Mouse (Mus musculus) thymus, adult 2 months (tissue): Measurements from ENCODE around the gene Ptn. TPM values are rescaled to one million over a fixed set of nuclear protein-coding genes. Genes with fewer than 3 reads are reported as not detected.
"Not testable (repeated sequence)": the region's sequence is repeated elsewhere in the genome, so short reads cannot be mapped to it uniquely, and the experiment has no call there.

ENCODE experiments used
- DNase-seq: peaks from one replicate; pipeline ENCODE4 v3.0.0; 2021
- H3K27ac ChIP-seq: fragments of 200-500 bp; 2 replicates; pipeline ENCODE4 v1.5.1; 2012; ENCODE audit warnings: low read length, control low read depth; ENCODE audit not compliant: control insufficient read depth, insufficient read depth
- H3K27me3 ChIP-seq: fragments of 200-500 bp; 2 replicates; pipeline ENCODE4 v1.6.1; 2012; ENCODE audit warnings: mild to moderate bottlenecking, low read length, moderate library complexity, mixed read lengths; ENCODE audit not compliant: control insufficient read depth, insufficient read depth
- H3K36me3 ChIP-seq: fragments of 200-500 bp; 2 replicates; pipeline ENCODE4 v1.6.1; 2012; ENCODE audit warnings: mild to moderate bottlenecking, low read length, moderate library complexity; ENCODE audit not compliant: control insufficient read depth, insufficient read depth
- H3K4me1 ChIP-seq: fragments of 200-500 bp; replicated peaks from 2 replicates; pipeline ENCODE4 v1.6.1; 2012; ENCODE audit warnings: low read length; ENCODE audit not compliant: control insufficient read depth, insufficient read depth
- H3K4me3 ChIP-seq: fragments of 200-500 bp; 2 replicates; pipeline ENCODE4 v1.5.1; 2012; ENCODE audit warnings: mild to moderate bottlenecking, low read length, control low read depth, moderate library complexity; ENCODE audit not compliant: control insufficient read depth, insufficient read depth
- CTCF ChIP-seq: fragments of 200-500 bp; IDR thresholded peaks from 2 replicates; pipeline ENCODE4 v1.5.1; 2012; ENCODE audit warnings: mild to moderate bottlenecking, control low read depth, low read length, moderate library complexity, borderline replicate concordance; ENCODE audit not compliant: control insufficient read depth, poor library complexity, insufficient read depth; ENCODE audit errors: extremely low read depth
- POLR2A ChIP-seq: fragments of 200-500 bp; IDR thresholded peaks from 2 replicates; pipeline ENCODE4 v1.6.1; 2012; ENCODE audit warnings: mild to moderate bottlenecking, low read length, control low read depth, moderate library complexity; ENCODE audit not compliant: control insufficient read depth, poor library complexity, insufficient read depth; ENCODE audit errors: extremely low read depth
- WGBS: fragments of 180-500 bp; shearing (Covaris S2); methylation state at CpG from one replicate; pipeline ENCODE4 v1.1.7; 2018; 5-methylcytosine and 5-hydroxymethylcytosine counted together
- polyA plus RNA-seq: library from polyadenylated mRNA; depleted of rRNA; stranded (reverse); fragments of >200 nt; gene quantifications from 2 replicates; pipeline ENCODE4 v1.2.3, GENCODE M21; 2012

The Ptn gene
- polyA plus RNA-seq, 1 experiment, result 2.9 TPM

DNA sequence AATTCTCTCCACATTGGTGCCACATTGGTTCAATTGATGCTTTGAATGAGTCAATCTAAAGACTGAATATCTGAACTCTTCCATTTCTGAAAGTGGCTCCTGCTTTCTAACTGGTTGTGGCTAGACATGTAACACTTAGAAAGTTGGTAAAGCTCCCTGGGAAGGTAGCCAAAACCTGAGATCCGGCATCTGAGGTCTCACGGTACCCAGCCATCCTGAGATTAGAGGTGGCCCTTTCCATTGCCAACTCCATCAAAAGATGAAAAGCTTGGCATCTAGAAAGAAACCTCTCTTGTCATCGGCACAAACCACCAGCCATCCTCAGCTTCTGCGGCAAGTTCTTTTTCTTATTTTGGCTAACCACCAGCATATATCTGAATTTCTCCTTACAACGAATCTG lies 70.2 kb downstream of the Ptn start:
- H3K4me1 ChIP-seq, result no peaks in the 10 kb centered on the region
- no peak for DNase-seq
- H3K36me3 ChIP-seq, result no peaks in the 10 kb centered on the region
- TF ChIP-seq CTCF (no peak), POLR2A (no peak)
- no peaks in the 10 kb centered on the region for H3K27me3 ChIP-seq
- no peak overlapping the region for H3K27ac ChIP-seq
- 96% methylated on average over 5 of the region's 5 CpGs for WGBS
- no peak overlapping the region for H3K4me3 ChIP-seq

DNA sequence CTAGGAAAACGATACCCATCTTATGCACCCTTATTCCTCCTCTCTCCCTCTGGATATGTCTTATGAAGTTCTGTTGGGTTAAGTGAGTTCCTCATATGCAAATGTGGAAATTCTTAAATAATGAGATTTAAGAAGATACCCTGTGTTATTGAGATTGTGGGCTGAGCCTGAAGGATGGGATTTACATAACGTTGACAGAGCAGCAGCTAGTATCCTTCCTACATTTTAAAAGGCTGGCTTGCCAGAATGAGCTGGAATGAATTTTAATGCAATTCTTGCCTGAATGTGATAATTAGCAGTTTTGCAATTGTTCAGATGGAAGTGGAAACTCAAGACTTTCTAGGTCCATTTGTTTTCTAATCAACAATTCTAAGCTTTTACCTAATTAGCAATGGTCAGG lies 73.3 kb downstream of the Ptn start:
- TF ChIP-seq CTCF (no peak), POLR2A (no peak)
- Histone ChIP-seq H3K27me3 (no peaks in the 10 kb centered on the region), H3K4me1 (no peaks in the 10 kb centered on the region), H3K27ac (no peak overlapping the region), H3K36me3 (no peaks in the 10 kb centered on the region), H3K4me3 (no peak overlapping the region)
- 87% methylated on average over 2 of the region's 2 CpGs for WGBS
- DNase-seq, result no peak

DNA sequence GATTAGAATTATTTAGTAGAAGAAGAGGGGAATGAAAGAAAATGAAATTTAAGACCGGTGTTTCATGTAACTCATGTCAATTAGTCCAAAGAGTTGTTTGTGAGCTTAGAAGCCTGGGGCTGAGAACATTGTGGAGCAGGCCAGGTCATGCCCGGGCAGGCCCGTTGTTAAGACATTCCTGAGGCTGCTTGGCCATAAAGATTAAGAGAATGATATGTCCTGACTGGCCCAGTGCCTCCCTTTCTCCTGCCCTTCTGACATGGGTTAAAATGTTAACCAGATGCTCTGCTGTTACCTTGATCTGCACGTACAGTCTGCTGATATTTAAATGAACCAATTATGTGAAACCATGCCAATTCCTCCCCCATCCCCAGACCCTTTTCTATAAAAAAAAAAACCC lies 74.4 kb downstream of the Ptn start:
- not testable (repeated sequence) for H3K4me1 ChIP-seq, H3K4me3 ChIP-seq, DNase-seq, H3K36me3 ChIP-seq, H3K27me3 ChIP-seq, H3K27ac ChIP-seq
- WGBS, result 82% methylated on average over 4 of the region's 4 CpGs

DNA sequence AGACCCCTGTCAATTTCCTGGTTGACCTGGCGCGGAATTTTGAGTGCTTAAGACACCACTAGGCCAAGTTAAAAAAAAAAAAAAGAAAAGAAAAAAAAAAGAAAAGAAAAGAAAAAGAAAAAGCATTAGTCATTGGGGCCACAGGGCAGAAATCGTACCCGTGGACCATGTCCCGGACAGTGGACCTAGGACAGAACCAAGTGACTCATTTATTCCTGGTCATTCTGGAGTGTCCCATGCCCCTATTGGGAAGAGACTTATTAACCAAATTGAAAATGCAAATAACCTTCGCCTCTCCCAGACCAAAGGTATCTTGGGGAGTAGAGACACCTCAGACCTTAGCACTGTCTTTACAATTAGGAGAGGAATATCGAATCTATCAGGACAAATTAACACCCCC lies 80.2 kb downstream of the Ptn start:
- H3K4me3 ChIP-seq, H3K27me3 ChIP-seq, H3K4me1 ChIP-seq, DNase-seq, H3K27ac ChIP-seq, H3K36me3 ChIP-seq: not testable (repeated sequence)
- 95% methylated on average over 7 of the region's 7 CpGs for WGBS

DNA sequence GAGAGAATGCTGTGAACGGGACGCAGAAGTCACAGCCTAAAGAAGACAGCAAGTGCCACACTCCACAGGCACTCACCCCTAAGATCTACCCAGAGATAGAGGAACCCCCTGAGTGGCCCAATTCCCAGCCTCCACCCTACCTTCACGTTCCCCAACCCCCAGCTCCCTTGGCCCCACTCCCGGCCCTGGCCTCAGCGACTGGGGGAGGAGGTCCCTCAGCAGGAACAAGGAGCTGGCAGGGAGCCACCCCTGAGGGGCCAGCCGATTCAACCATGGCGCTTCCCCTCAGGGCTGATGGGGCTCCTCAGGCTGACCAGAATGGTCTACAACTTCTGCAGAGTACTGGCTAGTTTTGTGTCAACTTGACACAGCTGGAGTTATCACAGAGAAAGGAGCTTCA lies 81.9 kb downstream of the Ptn start:
- DNase-seq, result no peak
- Histone ChIP-seq H3K36me3 (no peaks in the 10 kb centered on the region), H3K27ac (no peak overlapping the region), H3K4me3 (no peak overlapping the region), H3K4me1 (no peaks in the 10 kb centered on the region), H3K27me3 (no peaks in the 10 kb centered on the region)
- 87% methylated on average over 7 of the region's 7 CpGs for WGBS
- TF ChIP-seq CTCF (no peak), POLR2A (no peak)

DNA sequence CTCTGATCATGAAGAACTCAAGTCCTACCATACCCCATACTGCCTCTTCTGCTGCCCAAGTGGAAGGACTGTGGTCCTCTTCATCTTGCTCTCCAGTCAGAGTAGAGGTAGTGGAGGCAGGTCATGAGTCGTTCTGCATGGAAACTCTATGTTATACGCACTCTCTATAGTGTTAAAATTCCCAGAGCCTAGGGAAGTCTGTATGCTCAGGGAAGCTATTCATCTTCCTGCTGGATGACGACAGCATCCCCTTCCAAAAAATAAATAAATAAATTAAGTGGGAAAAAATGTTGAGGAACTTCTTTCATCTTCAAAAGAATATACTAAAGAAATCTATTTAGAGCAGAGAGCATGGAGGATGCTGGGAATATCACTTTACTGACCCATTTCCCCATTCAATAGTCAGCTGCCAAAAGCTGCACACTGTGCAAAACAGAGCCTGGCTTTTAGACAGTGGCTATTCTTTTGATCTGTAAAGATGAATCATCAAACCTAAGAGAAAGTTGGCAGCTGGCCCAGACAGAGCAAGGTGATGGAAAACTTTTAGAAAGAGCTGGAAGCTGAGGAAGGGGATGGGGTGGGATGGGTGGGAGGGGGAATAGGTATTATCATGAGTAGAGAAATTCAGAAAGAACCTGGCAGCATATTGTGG lies 84.4 kb downstream of the Ptn start:
- H3K27me3 ChIP-seq, result no peaks in the 10 kb centered on the region
- H3K4me1 ChIP-seq, result no peaks in the 10 kb centered on the region
- no peak for DNase-seq
- TF ChIP-seq POLR2A (no peak), CTCF (no peak)
- H3K4me3 ChIP-seq, result no peak overlapping the region
- no peak overlapping the region for H3K27ac ChIP-seq
- WGBS, result 75% methylated on average over 3 of the region's 3 CpGs
- no peaks in the 10 kb centered on the region for H3K36me3 ChIP-seq

DNA sequence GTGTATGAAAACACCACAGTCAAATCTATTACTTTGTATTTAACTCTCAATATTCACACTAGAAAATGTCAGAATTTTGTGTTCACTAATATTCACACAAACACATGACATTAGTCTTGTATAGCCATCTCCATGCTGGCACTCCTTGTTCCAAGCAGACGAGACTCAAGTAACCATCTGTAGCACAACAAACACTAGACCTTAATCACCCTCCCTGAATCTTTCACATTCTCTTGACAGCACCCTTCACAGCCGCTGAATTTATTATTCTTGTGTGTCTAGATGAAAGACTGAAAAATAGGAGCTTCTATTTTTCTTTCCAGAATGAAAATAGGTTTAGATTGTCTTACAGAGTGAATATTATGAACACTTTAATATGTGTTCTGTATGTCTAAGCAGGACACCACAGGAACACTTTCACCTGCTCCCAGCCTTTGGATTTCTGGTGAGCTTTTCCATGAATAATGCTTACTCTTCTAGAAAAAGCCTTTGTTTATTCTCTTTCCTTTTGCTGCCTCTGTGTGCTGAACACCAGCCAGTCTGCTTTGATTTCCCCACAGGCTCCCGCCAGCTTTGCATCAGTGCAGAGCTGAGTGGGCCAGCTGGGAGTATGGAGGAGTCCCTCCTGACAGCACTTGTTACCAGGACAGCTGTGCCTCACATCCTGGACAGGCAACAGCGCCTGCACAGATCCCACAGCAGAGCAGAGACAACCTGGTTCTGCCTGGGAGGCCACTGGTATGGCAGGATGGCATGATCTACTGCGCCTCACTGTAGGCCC lies 87.1 kb downstream of the Ptn start:
- DNase-seq, result no peak
- Histone ChIP-seq H3K36me3 (no peaks in the 10 kb centered on the region), H3K4me3 (no peak overlapping the region), H3K27me3 (no peaks in the 10 kb centered on the region), H3K27ac (no peak overlapping the region), H3K4me1 (no peaks in the 10 kb centered on the region)
- WGBS, result 90% methylated on average over 5 of the region's 5 CpGs
- TF ChIP-seq POLR2A, result no peak
